Mouse (Mus musculus) testis, postnatal 14 days (tissue): ENCODE results near the gene Bex3.

ENCODE experiments used
- DNase-seq: peaks from one replicate; pipeline ENCODE4 v3.0.0; 2021; ENCODE audit warnings: low spot score

Bex3 gene

DNA sequence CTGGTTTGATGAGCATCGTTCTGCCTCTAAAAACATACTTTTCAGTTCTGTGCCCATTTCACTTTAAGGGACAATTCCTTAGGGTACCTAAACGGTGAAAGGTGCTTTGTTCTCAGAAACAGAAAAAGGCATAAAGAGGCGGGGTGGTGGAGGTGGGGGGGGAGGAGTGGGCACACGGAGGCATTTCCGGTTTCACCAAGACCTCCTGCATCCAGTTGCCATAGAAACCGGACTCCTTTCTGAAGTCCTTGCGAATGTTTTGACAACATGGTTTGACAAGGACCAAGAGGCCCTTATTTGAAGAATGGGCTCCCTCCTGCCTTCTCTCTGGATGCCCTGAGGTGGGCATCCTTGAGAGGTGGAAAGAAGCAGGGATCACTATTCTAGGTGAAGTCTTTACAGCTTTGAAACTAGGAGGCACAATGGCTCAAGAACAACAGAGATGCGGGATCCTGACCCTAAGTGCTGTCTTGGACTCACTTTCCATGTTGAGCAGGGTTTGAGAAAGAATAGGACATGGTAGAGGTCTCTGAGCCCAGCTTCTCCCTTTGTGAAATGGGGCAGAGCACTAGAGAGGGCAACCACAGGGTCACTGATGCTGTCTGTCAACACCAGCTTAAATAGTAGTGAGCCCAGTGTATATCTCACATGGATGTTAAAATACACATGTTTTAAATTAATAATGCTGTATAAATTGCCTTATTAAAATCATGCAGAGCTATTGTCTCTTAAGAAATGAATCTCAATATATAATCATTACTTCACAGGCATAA is 43.9 kb downstream of the Bex3 start:
- no peak for DNase-seq

DNA sequence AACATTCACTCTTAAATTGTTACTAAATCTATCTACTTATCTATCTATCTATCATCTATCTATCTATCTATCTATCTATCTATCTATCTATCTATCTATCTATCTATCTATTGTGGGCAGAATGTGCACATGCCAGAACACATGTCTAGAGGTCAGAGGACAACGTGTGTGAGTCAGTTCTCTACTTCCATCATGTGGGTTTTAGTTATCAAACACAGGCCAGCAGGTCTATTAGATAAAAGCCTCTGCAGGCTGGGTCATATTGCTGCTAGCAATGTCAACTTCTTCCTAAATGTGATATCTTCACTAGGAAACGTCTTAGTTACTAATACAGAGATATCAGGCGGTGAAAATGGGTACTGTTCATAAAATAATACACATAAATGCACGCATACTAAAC is 49.9 kb downstream of the Bex3 start:
- no peak for DNase-seq
